Mouse (Mus musculus): ENCODE data around the gene Tmc8. TPM values are rescaled to one million over a fixed set of nuclear protein-coding genes. Genes with fewer than 3 reads are reported as not detected.
"Not testable (repeated sequence)": the region's sequence is repeated elsewhere in the genome, so short reads cannot be mapped to it uniquely, and the experiment has no call there.

Tmc8 gene
- total RNA-seq, 2 experiments from 2014 or later: 0.88 to 1.3 TPM

DNA sequence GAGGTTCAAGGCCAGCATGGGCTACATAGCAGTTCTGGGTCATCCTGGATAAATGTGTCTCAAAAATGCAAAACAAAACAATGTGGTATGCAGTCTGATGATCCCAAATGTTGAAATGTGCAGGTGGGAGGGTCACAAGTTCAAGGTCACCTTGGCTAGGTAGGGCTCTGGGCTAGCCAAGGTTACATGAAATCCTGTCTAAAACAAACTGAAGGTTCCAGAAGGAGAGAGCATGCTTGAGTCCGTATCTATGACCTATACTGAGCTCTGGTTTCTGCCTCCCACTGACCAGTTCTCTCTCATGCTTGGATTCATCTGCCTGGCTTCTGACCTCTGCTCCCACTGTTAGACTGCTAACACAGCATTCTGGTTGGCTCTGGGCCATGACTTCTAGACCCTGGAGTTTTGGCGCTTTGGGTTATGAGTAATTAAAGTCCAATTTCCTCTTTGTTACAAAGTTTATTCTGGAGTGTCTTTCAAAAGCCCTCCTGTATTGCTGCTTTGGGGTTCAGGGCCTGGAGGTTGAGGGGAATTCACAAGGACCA lies 47.9 kb downstream of the Tmc8 start:
- intact Hi-C loops (cut with DNase I): loop anchor here (5.0 kb wide), 1 partner anchor 592 kb away; no protein-coding TSS in a partner anchor
- TF ChIP-seq CTCF (IDR thresholded peaks at IDR 0.05): no peak
- Histone ChIP-seq H3K4me3 (no peak overlapping the region), H3K27ac (peak overlapping the region; percentile 5; the same call in 1 of the 2 replicates)
- no peak for DNase-seq (ENCODE audit: extremely low spot score in 1 of 2, low spot score in 2 of 2)

DNA sequence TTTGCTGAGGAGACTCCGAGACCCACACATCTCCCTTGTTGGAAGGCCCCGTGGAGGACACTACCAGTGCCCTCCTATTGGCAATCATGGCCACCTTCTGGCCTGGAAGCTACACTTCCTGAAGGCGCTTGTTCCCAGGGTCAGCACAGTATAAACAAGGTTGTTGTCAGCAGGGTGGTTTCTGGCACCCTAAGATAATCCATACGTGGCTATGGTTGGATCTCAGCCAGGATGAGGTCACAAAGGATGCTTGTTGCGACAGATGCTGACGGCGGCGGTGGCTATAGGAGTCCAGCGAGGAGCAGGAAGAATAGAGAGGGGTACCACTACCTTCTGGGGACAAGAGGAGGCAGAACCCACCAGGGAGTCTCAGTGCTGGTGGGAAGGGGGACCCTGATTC lies 48.5 kb downstream of the Tmc8 start:
- DNase-seq (ENCODE audit: extremely low spot score in 1 of 2, low spot score in 2 of 2): no peak
- intact Hi-C loops (cut with DNase I): no loop called here
- no peak overlapping the region for H3K4me3 ChIP-seq
- H3K27ac ChIP-seq: no peak overlapping the region
- TF ChIP-seq CTCF (IDR thresholded peaks at IDR 0.05): no peak

DNA sequence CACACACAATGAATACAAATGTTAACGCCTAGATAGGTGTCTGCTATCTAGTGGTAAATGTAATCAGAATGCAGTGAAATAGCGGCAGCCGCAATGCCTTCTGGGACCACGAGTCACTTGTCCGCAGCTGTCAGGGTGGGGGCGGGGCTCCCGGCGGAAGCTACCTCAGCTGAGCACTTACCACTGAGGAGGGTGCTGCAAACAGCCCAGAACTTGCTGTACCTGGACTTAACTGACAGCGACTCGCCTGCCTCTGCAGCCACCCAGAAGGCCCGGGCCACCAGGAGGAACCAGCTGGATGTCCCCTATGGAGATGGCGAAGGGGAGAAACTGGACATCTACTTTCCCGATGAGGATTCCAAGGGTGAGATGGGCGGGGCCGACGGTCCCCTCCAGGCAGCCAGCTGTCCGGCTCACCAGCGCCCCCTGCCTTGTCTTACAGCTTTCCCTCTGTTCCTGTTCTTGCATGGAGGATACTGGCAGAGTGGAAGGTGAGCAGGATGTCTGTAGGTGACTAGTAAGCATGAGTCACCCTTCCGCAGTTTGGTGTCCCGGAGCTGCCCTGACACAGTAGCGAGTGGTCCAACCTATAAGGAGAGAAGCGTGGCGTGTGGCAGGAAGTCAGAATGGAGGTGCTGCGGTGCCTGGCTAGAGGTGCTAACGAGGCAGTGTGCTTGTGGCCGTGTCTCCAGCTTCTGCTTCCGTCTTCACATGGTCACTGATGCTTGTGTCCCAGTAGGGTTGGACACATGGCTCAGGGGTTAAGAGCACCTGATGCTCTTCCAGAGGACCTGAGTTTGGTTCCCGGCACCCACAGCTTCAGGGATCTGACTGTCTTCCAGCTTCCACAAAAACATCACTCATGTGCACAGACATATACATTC lies 50.5 kb downstream of the Tmc8 start:
- peak; percentile 74 for TF ChIP-seq CTCF (IDR thresholded peaks at IDR 0.05)
- peak; percentile 69 to 76 for DNase-seq (ENCODE audit: extremely low spot score in 1 of 2, low spot score in 2 of 2)
- intact Hi-C loops (cut with DNase I): no loop called here
- Histone ChIP-seq H3K27ac (no peak overlapping the region), H3K4me3 (peak overlapping the region; percentile 39)

DNA sequence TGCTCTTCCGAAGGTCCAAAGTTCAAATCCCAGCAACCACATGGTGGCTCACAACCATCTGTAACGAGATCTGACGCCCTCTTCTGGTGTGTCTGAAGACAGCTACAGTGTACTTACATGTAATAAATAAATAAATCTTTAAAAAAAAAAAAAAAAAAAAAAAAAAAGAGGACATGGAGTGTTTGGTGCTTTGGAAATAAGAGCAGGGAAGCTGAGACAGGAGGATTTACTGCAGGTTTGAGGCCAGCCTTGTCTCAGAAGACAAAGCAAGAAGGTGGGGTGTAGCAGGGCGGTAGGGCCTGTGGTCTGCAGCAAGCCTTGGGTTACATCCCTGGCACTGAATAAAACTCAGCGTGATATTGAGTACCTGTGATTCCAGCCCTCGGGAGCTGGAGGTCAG lies 51.6 kb downstream of the Tmc8 start:
- H3K27ac ChIP-seq; H3K4me3 ChIP-seq; DNase-seq (ENCODE audit: extremely low spot score in 1 of 2, low spot score in 2 of 2); intact Hi-C loops (cut with DNase I): not testable (repeated sequence)

DNA sequence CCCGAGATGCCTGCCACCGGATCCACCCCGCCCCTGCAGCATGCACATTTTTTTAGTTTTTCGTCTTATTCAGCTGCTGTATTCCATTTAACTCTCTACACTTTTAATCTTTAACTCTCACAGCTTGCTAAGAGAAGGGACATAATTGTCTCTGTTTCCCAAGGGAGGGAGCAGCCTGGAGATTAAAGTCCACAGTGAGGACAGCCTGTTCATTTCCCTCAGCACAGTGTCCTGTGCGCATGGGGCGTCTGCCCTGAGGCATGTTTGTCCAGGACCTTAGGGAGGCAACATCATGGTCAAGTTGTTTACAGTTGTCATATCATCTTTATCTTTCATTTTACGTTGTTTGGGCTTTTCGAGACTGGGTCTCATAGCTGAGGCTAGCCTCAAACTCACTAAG lies 52.2 kb downstream of the Tmc8 start:
- DNase-seq (ENCODE audit: extremely low spot score in 1 of 2, low spot score in 2 of 2): no peak
- intact Hi-C loops (cut with DNase I): no loop called here
- TF ChIP-seq CTCF (IDR thresholded peaks at IDR 0.05): no peak
- Histone ChIP-seq H3K4me3 (no peak overlapping the region), H3K27ac (no peak overlapping the region)

DNA sequence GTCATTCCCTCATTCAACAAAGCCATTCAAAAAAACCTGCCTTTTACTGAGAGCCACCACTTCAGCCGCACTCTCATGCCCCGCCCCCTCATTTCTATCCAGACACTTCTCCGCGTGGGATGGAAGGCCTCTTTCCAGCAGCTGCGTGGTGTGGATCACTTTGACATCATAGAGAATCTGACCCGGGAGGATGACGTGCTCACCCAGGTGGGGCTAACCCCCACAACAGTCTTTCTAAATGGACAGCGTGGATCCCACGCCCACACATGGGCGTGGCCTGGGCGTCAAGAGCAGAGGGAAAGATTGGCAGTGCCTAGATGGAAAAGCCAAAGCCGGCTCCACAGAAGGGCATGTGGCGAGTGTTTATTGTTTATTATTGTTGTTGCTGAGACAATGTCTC lies 54.4 kb downstream of the Tmc8 start:
- TF ChIP-seq CTCF (IDR thresholded peaks at IDR 0.05): no peak

DNA sequence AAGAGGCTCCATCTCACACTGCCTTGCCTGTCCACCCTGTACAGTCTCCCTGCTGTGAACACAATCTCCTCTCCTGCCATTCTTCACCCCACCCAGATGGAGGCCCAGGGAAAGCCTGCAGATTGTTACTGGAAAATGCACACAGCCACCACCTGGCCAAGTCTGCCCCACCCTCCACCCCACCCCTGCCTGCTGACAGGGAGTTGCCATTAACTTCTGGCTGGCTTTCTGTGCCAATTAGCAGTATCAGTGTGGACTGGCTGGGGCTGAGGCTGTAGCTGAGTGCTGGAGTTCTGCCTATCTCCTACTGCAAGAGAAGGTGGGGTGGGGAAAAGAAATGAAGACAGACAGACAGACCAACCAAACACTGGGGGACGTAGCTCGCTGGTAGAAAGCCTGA lies 56.7 kb downstream of the Tmc8 start:
- DNase-seq (ENCODE audit: extremely low spot score in 1 of 2, low spot score in 2 of 2): no peak
- H3K4me3 ChIP-seq: no peak overlapping the region
- no peak for TF ChIP-seq CTCF (IDR thresholded peaks at IDR 0.05)
- intact Hi-C loops (cut with DNase I): no loop called here
- no peak overlapping the region for H3K27ac ChIP-seq

More for the DNA sequence above, 54.4 kb downstream of the Tmc8 start:
- intact Hi-C loops (cut with DNase I): no loop called here
- no peak overlapping the region for H3K27ac ChIP-seq
- no peak overlapping the region for H3K4me3 ChIP-seq
- peak; percentile 51 to 63 for DNase-seq (ENCODE audit: extremely low spot score in 1 of 2, low spot score in 2 of 2)

DNA sequence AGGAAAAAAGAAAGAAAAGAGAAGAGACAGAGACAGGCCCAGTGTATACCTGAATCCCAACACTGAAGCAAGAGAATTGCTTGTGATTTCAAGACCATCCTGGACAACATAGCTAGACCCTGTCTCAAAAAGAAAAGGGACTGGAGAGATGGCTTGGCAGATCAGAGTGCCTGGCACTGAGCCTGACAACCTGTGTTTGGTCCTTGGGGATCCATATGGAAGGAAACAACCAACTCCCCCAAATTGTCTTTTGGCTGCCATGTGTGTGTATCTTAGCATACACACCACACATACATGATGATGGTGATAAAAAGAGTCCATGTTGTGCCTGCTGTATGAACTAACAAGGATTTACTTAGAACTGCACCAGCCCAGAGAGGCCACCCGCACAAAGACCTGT lies 57.1 kb downstream of the Tmc8 start:
- no peak overlapping the region for H3K4me3 ChIP-seq
- no peak for TF ChIP-seq CTCF (IDR thresholded peaks at IDR 0.05)
- DNase-seq (ENCODE audit: extremely low spot score in 1 of 2, low spot score in 2 of 2): no peak
- intact Hi-C loops (cut with DNase I): no loop called here
- no peak overlapping the region for H3K27ac ChIP-seq

DNA sequence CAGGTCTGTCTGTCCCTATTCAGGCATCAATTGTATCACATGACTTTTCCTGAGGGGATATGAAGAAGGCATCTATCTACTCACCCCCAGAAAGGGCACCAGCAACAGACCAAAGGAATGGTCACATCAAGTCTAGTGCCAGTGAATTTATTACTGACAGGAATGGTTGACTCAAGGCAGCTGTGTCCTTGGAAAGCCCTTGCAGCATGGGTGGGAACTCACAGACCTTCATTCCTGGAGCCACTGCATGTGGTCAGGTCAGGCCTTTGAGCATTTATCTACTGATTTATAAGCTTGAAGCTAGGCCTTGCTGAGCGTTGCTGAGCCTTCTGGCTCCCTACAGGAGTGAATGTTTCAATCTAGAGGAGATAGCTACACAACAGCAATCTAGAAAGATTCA lies 59.0 kb downstream of the Tmc8 start:
- DNase-seq (ENCODE audit: extremely low spot score in 1 of 2, low spot score in 2 of 2): no peak
- Histone ChIP-seq H3K27ac (no peak overlapping the region), H3K4me3 (no peak overlapping the region)
- intact Hi-C loops (cut with DNase I): no loop called here
- no peak for TF ChIP-seq CTCF (IDR thresholded peaks at IDR 0.05)

Other genes with a start within 250 kb of the Tmc8 start
- 10 to 100 TPM; 58.5 to 62.9 TPM for gene Tnrc6c, start 127.8 kb upstream of the Tmc8 start, total RNA-seq (2021)
- gene Tmc6, start 122 bp downstream of the Tmc8 start, total RNA-seq (2021): 1 to 10 TPM; 7.8 to 9.3 TPM
- gene 6030468B19Rik, start 15.6 kb downstream of the Tmc8 start, total RNA-seq (2021): not detected
- 1 to 10 TPM; 2.3 to 4.6 TPM for gene Gm20708, start 27.6 kb downstream of the Tmc8 start, total RNA-seq (2021)
- 10 to 100 TPM in 1 of 2 experiments, 1 to 10 TPM in 1; 8.7 to 11.1 TPM for gene Syngr2, start 27.6 kb downstream of the Tmc8 start, total RNA-seq (2021)
- gene Afmid, start 43.8 kb downstream of the Tmc8 start, total RNA-seq (2021): 1 to 10 TPM; 5.2 to 8.5 TPM
- 1 to 10 TPM in 1 of 2 experiments, under 1 TPM in 1; 0.81 to 1.0 TPM for gene Tk1, start 44.0 kb downstream of the Tmc8 start, total RNA-seq (2021)
- 1 to 10 TPM in 1 of 2 experiments, under 1 TPM in 1; 0.95 to 1.3 TPM for gene Birc5, start 67.2 kb downstream of the Tmc8 start, total RNA-seq (2021)
- under 1 TPM in 1 of 2 experiments, not detected in 1; 0.19 TPM for gene Tmem235, start 78.7 kb downstream of the Tmc8 start, total RNA-seq (2021)
- gene Tha1, start 91.4 kb downstream of the Tmc8 start, total RNA-seq (2021): 1 to 10 TPM; 4.7 to 5.4 TPM
- 1 to 10 TPM; 4.4 to 6.1 TPM for gene Socs3, start 188.0 kb downstream of the Tmc8 start, total RNA-seq (2021)
- 10 to 100 TPM; 83.3 to 85.5 TPM for gene Pgs1, start 204.2 kb downstream of the Tmc8 start, total RNA-seq (2021)

Data from left cerebral cortex, adult 2 months (tissue).